Mouse (Mus musculus): ENCODE data around the gene Gipc1. TPM values are rescaled to one million over a fixed set of nuclear protein-coding genes. Genes with fewer than 3 reads are reported as not detected.

Gene Gipc1
- polyA plus RNA-seq, 1 experiment from 2014 or later = 182 TPM

DNA sequence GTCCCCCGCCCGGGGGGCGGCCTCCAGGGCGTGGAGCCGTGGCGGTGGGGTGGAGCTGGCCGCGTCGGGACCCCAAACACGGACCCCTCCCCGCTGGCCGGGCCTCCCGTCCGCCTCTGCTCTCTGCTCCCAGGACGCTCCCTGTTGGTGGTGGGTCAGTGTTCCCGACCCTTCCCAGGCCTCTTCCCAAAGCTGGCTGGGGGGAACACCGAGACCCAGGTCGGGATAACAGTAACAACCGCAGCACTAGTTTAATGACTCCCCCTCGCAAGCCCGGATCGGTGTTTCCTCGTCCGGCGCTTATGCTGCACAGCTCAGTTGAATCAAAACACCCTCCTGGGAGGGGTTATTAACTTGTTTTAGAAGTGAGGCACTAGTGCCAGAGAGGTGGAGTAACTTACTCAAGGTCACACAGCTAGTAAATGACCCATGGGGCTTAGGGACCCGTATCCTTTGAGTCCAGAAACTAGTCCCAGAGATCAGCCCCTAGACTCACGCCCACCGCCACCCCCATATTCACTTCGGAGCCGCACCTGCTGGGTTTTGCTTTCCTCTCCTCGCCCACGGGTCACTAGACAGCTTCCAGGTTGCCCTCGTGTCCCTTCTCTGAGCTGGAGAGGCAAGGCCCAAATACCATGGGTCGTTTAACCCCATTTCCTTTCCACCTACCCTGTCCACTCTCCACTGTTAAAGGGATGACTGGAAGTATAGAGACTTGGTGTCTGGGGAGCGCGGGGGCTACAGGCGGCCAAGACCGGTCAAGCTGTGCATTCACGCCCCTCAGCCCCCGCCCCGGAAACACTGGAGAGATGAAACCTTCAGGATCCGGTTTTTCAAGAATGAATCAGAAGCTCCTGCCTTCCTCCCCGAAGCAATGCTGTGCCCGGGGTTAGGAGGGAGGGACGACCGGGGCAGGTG is 526 bp downstream of the Gipc1 start:
- peak; percentile 70 for ATAC-seq (ENCODE audit: low FRiP score, low read depth)
- Histone ChIP-seq H3K9ac (peak overlapping the region; percentile 75), H3K27me3 (replicated peaks) (no peaks in the 10 kb centered on the region), H3K27ac (peak overlapping the region; percentile 50; the same call in 1 of the 2 replicates), H3K4me3 (peak overlapping the region; percentile 87), H3K9me3 (no peaks in the 10 kb centered on the region; the same call in 1 of the 2 replicates), H3K36me3 (peaks cover 3% of the 10 kb centered on the region; the same call in 1 of the 2 replicates), H3K4me2 (replicated peaks) (peak overlapping the region; percentile 94), H3K4me1 (peaks cover 14% of the 10 kb centered on the region)
- WGBS = 4% methylated on average over 46 of the region's 46 CpGs

DNA sequence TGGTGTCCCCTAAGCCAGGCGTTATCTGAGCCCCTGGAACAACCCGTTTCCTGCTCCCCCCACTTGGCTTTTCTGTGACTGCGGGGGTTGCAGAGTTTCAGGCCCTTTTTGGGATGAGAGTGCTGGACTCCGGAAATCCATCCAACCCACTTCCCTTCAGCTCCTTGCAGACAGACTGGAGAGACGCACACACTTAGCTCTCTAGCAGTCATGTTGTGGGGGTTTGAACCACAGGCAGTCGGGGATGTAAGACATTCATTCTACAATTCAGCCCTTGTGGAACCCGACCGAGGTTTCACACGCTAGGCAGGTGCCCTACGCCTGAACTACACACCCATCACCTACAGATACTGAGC is 1.2 kb downstream of the Gipc1 start:
- Histone ChIP-seq H3K9ac (peak overlapping the region; percentile 75), H3K36me3 (peaks cover 3% of the 10 kb centered on the region; the same call in 1 of the 2 replicates), H3K27me3 (replicated peaks) (no peaks in the 10 kb centered on the region), H3K4me2 (replicated peaks) (peak overlapping the region; percentile 94), H3K9me3 (no peaks in the 10 kb centered on the region; the same call in 1 of the 2 replicates), H3K27ac (no peak overlapping the region), H3K4me3 (peak overlapping the region; percentile 87), H3K4me1 (peaks cover 14% of the 10 kb centered on the region)
- 55% methylated on average over 10 of the region's 10 CpGs for WGBS
- ATAC-seq (ENCODE audit: low FRiP score, low read depth) = no peak

DNA sequence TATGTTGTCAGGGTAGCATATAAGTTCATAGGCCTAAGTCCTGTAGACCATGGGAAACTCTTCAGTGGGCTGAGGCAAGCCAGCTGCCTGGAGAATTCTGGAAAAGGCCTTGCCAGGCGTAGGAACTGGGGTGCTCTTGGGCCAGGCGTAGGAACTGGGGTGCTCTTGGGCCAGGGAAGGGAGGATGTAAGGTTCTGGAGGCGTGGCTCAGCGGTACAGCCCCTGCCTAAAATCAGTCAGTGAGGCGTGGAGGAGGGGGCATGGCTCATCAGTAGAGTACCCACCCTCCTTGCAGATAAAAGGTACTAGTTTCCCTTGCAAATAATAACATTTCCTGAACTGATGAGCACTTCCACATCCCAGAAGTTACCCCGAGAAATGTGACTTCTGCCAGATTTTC is 2.2 kb downstream of the Gipc1 start:
- no peak overlapping the region for H3K27ac ChIP-seq
- H3K9ac ChIP-seq = no peak overlapping the region
- 91% methylated on average over 6 of the region's 6 CpGs for WGBS
- peaks cover 3% of the 10 kb centered on the region; the same call in 1 of the 2 replicates for H3K36me3 ChIP-seq
- H3K4me3 ChIP-seq = no peak overlapping the region
- peaks cover 14% of the 10 kb centered on the region for H3K4me1 ChIP-seq
- ATAC-seq (ENCODE audit: low FRiP score, low read depth) = no peak
- H3K27me3 ChIP-seq (replicated peaks) = no peaks in the 10 kb centered on the region
- H3K9me3 ChIP-seq = no peaks in the 10 kb centered on the region
- no peak overlapping the region for H3K4me2 ChIP-seq (replicated peaks)

DNA sequence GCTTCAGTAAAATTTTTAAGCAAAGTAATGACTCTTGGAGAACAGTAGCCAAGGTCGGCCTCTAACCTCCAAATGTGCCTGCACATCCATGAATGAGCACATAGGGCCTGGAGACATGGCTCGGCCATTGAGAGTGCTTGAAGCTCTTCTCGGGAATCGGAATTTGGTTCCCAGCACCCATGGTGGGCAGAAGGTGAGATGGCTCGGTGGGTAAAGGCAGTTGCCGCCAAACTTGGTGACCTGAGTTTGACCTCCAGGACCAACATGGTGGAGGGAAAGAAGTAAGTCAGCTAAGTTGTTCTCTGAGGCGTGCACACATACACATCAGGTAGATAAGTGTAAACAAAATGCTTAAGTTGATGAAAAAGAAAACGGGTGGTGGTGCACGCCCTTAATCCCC is 3.6 kb downstream of the Gipc1 start:
- 91% methylated on average over 9 of the region's 9 CpGs for WGBS
- H3K4me1 ChIP-seq = peaks cover 27% of the 10 kb centered on the region
- H3K27ac ChIP-seq = no peak overlapping the region

DNA sequence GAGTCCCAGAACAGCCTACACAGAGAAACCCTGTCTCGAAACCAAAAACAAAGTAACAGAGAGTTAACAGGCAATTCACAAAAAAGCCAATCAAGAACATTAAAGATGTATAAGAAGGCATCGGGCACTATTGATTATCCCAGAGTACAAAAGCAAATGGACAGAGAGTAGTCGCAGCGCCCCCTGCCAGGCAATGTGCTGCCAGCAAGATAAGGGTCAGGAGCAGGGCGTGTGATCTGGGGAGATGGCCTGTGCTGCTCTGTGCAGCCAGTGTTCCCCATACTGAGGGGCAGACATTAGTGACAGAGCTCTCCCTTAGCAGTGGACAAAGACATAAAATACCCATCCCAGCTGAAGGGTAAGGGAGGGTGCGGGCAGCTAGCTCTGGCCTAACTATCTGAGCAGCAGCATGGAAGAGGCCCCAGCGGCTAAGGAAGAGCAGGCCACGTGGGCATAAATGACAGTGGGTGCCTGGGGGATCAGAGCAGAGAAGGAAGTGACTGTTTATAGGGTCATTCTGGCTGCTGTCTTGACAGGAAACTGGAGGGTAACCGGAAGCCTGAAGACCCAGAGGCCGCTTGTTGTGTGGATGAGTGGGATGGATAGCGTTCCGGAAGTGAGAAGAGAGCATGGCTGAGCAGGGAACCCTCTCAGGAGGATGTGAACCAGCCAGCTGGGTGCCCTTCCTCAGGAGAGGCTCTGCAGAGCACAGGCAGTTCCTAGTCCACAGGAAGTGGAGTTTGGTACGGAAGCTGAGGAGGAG is 4.2 kb downstream of the Gipc1 start:
- Histone ChIP-seq H3K9ac (no peak overlapping the region), H3K27ac (no peak overlapping the region), H3K27me3 (replicated peaks) (no peaks in the 10 kb centered on the region), H3K4me3 (no peak overlapping the region), H3K4me1 (peaks cover 33% of the 10 kb centered on the region), H3K36me3 (peaks cover 3% of the 10 kb centered on the region; the same call in 1 of the 2 replicates), H3K9me3 (no peaks in the 10 kb centered on the region), H3K4me2 (replicated peaks) (no peak overlapping the region)
- WGBS = 85% methylated on average over 13 of the region's 13 CpGs
- no peak for ATAC-seq (ENCODE audit: low FRiP score, low read depth)

More for the DNA sequence above, 3.6 kb downstream of the Gipc1 start:
- no peak overlapping the region for H3K4me3 ChIP-seq
- H3K4me2 ChIP-seq (replicated peaks) = no peak overlapping the region
- no peaks in the 10 kb centered on the region for H3K27me3 ChIP-seq (replicated peaks)
- no peak overlapping the region for H3K9ac ChIP-seq
- peaks cover 3% of the 10 kb centered on the region; the same call in 1 of the 2 replicates for H3K36me3 ChIP-seq
- ATAC-seq (ENCODE audit: low FRiP score, low read depth) = no peak
- H3K9me3 ChIP-seq = no peaks in the 10 kb centered on the region

DNA sequence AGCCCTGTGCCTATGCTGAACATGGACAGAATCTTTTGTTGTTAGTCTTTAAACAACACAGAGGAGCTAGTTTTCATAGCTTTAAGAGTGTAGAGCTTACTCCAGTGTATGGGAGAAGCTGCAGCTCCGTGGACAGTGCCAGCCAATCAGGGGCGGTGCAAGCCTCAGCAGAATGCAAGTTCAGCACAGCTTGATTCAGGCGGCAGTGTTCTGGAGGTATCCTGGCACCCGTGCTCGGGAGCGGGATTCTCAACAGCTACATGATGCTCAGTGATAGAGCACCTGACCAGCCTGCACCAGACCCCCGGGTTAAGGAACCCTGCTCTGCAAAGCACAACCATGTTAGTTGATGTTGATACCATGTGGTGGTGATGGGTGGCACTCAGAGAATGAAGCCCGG is 8.1 kb downstream of the Gipc1 start:
- no peak overlapping the region for H3K4me3 ChIP-seq
- WGBS = 7% methylated on average over 8 of the region's 8 CpGs
- H3K27ac ChIP-seq = no peak overlapping the region
- H3K9me3 ChIP-seq = no peaks in the 10 kb centered on the region
- peak overlapping the region; percentile 45 for H3K4me2 ChIP-seq (replicated peaks)
- peaks cover 30% of the 10 kb centered on the region for H3K4me1 ChIP-seq
- H3K27me3 ChIP-seq (replicated peaks) = no peaks in the 10 kb centered on the region
- H3K9ac ChIP-seq = no peak overlapping the region
- ATAC-seq (ENCODE audit: low FRiP score, low read depth) = peak; percentile 23
- H3K36me3 ChIP-seq = peaks cover 19% of the 10 kb centered on the region

DNA sequence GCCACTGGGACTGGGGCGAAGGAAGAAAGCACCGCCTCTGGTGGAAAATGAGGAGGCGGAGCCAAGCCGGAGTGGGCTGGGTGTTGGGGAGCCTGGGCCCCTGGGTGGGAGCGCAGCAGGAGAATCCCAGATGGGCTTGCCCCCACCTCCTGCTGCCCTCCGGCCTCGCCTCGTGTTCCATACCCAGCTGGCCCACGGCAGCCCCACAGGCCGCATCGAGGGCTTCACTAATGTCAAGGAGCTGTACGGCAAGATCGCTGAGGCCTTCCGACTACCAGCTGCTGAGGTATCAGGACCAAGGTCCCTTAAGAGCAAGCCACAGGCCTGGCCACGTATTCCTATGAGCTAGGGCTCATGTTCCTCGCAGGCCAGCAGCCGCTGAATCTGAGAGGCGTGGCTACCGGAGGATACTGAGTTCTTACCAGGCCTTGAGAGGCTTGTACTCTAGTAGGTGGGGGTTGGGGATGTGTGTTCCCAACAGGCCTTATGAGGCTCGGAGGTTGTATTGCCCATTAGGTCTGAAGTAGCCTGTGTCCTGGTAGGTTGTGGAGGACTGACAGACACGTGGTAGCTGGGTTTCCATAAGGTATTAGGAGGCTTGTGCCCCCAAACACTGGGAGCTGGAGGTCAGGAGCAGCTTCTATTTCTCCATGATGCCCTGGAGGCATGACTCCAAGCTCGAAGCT is 8.7 kb downstream of the Gipc1 start:
- Histone ChIP-seq H3K4me1 (peaks cover 35% of the 10 kb centered on the region), H3K9me3 (no peaks in the 10 kb centered on the region), H3K4me3 (no peak overlapping the region), H3K27ac (no peak overlapping the region; the same call in 1 of the 2 replicates), H3K9ac (no peak overlapping the region), H3K36me3 (peaks cover 19% of the 10 kb centered on the region), H3K4me2 (replicated peaks) (peak overlapping the region; percentile 45), H3K27me3 (replicated peaks) (no peaks in the 10 kb centered on the region)
- 13% methylated on average over 22 of the region's 22 CpGs for WGBS
- peak; percentile 1; the same call in 1 of the 2 replicates for ATAC-seq (ENCODE audit: low FRiP score, low read depth)

DNA sequence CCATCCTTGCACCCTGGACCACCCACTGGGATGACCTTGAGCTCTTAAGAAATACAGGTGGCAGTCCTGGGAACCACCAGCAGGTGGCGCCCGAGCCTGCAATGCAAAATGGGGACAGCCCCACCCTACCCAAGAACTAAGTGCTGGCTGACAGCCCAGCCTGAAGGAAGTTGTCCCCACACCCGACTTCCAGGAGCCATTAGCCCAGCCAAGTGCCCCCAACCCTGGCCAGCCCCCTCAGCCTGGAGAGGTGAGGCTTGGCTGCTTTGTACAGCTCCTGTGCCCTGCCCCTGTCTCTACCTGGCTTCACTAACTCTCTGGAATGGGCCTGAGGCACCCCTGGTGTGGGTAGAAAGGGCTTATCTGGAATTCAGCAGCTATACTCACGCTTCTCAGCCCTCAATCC is 9.9 kb downstream of the Gipc1 start:
- H3K9ac ChIP-seq = no peak overlapping the region
- 0 out of 2 replicates have a peak, but pooled peaks have one; percentile 19 for ATAC-seq (ENCODE audit: low FRiP score, low read depth)
- peaks cover 42% of the 10 kb centered on the region for H3K4me1 ChIP-seq
- H3K27me3 ChIP-seq (replicated peaks) = peaks cover 6% of the 10 kb centered on the region; the same call in 1 of the 2 replicates
- no peak overlapping the region for H3K4me2 ChIP-seq (replicated peaks)
- peak overlapping the region; percentile 42; the same call in 1 of the 2 replicates for H3K27ac ChIP-seq
- no peak overlapping the region for H3K4me3 ChIP-seq
- H3K9me3 ChIP-seq = no peaks in the 10 kb centered on the region
- peaks cover 16% of the 10 kb centered on the region for H3K36me3 ChIP-seq
- WGBS = 12% methylated on average over 4 of the region's 4 CpGs

DNA sequence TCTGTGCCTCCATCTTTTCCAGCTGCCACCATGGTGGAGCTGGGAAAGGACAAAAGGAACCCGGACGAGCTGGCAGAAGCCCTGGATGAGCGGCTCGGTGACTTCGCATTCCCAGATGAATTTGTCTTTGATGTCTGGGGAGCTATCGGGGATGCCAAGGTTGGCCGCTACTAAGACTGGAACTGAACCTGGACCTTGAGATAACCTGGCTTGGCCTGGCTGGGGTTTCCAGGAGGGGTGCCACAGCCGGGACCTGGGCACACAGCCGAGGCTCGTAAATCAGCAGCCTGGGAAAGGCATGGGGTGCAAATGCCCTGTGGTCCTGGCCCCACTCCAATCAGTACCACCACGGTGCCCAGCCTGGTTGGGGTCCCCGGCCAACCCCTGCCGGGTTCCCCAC is 11.6 kb downstream of the Gipc1 start:
- Histone ChIP-seq H3K36me3 (peaks cover 16% of the 10 kb centered on the region), H3K27ac (no peak overlapping the region), H3K27me3 (replicated peaks) (peaks cover 15% of the 10 kb centered on the region), H3K9ac (no peak overlapping the region), H3K9me3 (no peaks in the 10 kb centered on the region), H3K4me2 (replicated peaks) (no peak overlapping the region), H3K4me1 (peaks cover 54% of the 10 kb centered on the region), H3K4me3 (no peak overlapping the region)
- no peak for ATAC-seq (ENCODE audit: low FRiP score, low read depth)
- 91% methylated on average over 13 of the region's 13 CpGs for WGBS

DNA sequence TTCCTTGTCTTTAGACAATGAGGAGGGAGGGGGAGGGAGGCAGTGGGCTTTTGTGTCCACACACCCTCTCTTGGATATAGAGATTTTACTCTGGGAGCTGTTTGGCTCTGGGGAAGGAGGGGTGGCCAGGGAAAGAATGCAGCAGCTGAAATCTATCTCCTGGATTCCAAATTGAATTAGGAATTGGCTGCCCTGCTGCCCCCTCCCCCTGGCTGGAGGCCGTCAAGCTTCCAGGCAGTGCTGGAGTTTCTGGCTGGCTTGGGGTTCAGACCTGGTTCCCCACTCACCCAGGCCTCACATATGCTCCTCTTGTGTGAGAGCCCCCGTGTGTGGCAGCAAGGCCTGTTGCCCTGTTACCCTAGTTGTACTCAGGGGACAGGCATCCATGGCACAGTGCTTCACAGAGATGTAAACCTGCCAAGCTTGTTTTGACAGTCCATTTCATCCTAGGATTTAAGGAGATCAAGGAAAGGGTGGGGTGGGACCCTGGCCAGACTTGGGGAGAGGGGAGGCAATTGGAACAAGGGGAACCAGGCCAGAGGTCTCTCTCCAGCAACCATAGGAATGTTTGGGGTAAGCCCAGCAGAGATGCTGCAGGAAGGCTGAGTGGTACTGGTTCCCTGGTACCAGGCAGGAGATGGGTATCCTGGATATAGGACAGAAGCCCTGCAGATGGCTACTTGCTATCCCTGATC is 12.6 kb downstream of the Gipc1 start:
- Histone ChIP-seq H3K4me2 (replicated peaks) (no peak overlapping the region), H3K27ac (no peak overlapping the region), H3K27me3 (replicated peaks) (peaks cover 15% of the 10 kb centered on the region), H3K36me3 (peaks cover 25% of the 10 kb centered on the region), H3K9ac (no peak overlapping the region), H3K9me3 (no peaks in the 10 kb centered on the region), H3K4me3 (no peak overlapping the region), H3K4me1 (peaks cover 50% of the 10 kb centered on the region)
- 56% methylated on average over 2 of the region's 2 CpGs for WGBS
- no peak for ATAC-seq (ENCODE audit: low FRiP score, low read depth)

Measured in neural tube, embryonic 12.5 days (tissue).